In genomic region chr1:88867138-88867537, GRCm38 (mm10) we compare ENCODE assay signal across 23 mouse cellular contexts.
DNase-seq lines count a peak whose midpoint lies in the region; ATAC-seq and TF ChIP-seq lines count a peak whose summit lies in the region.
"Had no signal": no experiment of that assay in that cellular context is flagged by ENCODE, and none has a peak within 500 bp of the region (broad histone marks: within the 10 kb centered on the region; RNA-seq: fewer than 3 reads in every experiment).

No protein-coding gene starts in this region.

- no peaks in the 10 kb centered on the region for H3K27me3 ChIP-seq in kidney, embryonic 15.5 days
- no peaks in the 10 kb centered on the region for H3K27me3 ChIP-seq in stomach, embryonic 14.5 days (ENCODE audit: control insufficient read depth, insufficient read depth, low read length)
- no peaks in the 10 kb centered on the region for H3K27me3 ChIP-seq in stomach, postnatal 0 days (ENCODE audit: control insufficient read depth, insufficient read depth, low read length)
- H3K27me3 ChIP-seq in stomach, embryonic 16.5 days (ENCODE audit: control insufficient read depth, insufficient read depth, low read length) = no peaks in the 10 kb centered on the region
- H3K27me3 ChIP-seq in forebrain, embryonic 11.5 days (ENCODE audit: control insufficient read depth, insufficient read depth, low read length) = no peaks in the 10 kb centered on the region
- H3K27me3 ChIP-seq: embryonic facial prominence, embryonic 15.5 days; forebrain, embryonic 15.5 days; heart, embryonic 13.5 days; hindbrain, embryonic 12.5 days; liver, embryonic 15.5 days; lung, embryonic 15.5 days; midbrain, embryonic 15.5 days; stomach, embryonic 15.5 days had no signal

- no peak overlapping the region for H3K4me2 ChIP-seq in kidney, embryonic 15.5 days
- H3K4me2 ChIP-seq in stomach, embryonic 14.5 days (replicated peaks; ENCODE audit: low read depth, low read length) = no peak overlapping the region
- no peak overlapping the region for H3K4me2 ChIP-seq in stomach, postnatal 0 days (replicated peaks; ENCODE audit: low read depth)
- H3K4me2 ChIP-seq in stomach, embryonic 16.5 days (ENCODE audit: low read depth, low read length) = no peak overlapping the region
- H3K4me2 ChIP-seq in forebrain, embryonic 11.5 days (ENCODE audit: low read depth, low read length, severe bottlenecking) = no peak overlapping the region
- H3K4me2 ChIP-seq: embryonic facial prominence, embryonic 15.5 days; forebrain, embryonic 15.5 days; heart, embryonic 13.5 days; hindbrain, embryonic 12.5 days; liver, embryonic 15.5 days; lung, embryonic 15.5 days; midbrain, embryonic 15.5 days; stomach, embryonic 15.5 days had no signal

- 49% methylated on average over 3 of the region's 3 CpGs for WGBS in kidney, embryonic 15.5 days
- WGBS in stomach, embryonic 14.5 days = 59% methylated on average over 3 of the region's 3 CpGs
- 67% methylated on average over 3 of the region's 3 CpGs for WGBS in stomach, postnatal 0 days
- WGBS in stomach, embryonic 16.5 days = 52% methylated on average over 3 of the region's 3 CpGs
- WGBS in forebrain, embryonic 11.5 days = 94% methylated on average over 3 of the region's 3 CpGs

- H3K4me3 ChIP-seq in kidney, embryonic 15.5 days (replicated peaks) = no peak overlapping the region
- H3K4me3 ChIP-seq in stomach, embryonic 14.5 days (ENCODE audit: low read depth, low read length) = no peak overlapping the region
- no peak overlapping the region for H3K4me3 ChIP-seq in stomach, postnatal 0 days (ENCODE audit: low read depth, low read length)
- H3K4me3 ChIP-seq in stomach, embryonic 16.5 days (replicated peaks; ENCODE audit: low read length) = no peak overlapping the region
- no peak overlapping the region for H3K4me3 ChIP-seq in forebrain, embryonic 11.5 days (ENCODE audit: low read depth, low read length)
- H3K4me3 ChIP-seq: embryonic facial prominence, embryonic 15.5 days; forebrain, embryonic 15.5 days; heart, embryonic 13.5 days; hindbrain, embryonic 12.5 days; liver, embryonic 15.5 days; lung, embryonic 15.5 days; midbrain, embryonic 15.5 days; stomach, embryonic 15.5 days had no signal

- H3K4me1 ChIP-seq in kidney, embryonic 15.5 days = peaks cover 28% of the 10 kb centered on the region
- peaks cover 9% of the 10 kb centered on the region; the same call in 1 of the 2 replicates for H3K4me1 ChIP-seq in stomach, embryonic 14.5 days (ENCODE audit: control insufficient read depth, insufficient read depth, low read length)
- no peaks in the 10 kb centered on the region for H3K4me1 ChIP-seq in stomach, postnatal 0 days (replicated peaks; ENCODE audit: control insufficient read depth, insufficient read depth)
- H3K4me1 ChIP-seq in stomach, embryonic 16.5 days (ENCODE audit: control insufficient read depth, insufficient read depth, low read length) = peaks cover 5% of the 10 kb centered on the region; the same call in 1 of the 2 replicates
- H3K4me1 ChIP-seq in forebrain, embryonic 11.5 days (replicated peaks; ENCODE audit: control insufficient read depth, insufficient read depth, low read length) = no peaks in the 10 kb centered on the region
- H3K4me1 ChIP-seq: heart, embryonic 13.5 days; liver, embryonic 15.5 days; lung, embryonic 15.5 days; stomach, embryonic 15.5 days had no signal

- TF ChIP-seq CTCF in stomach, postnatal 0 days (IDR thresholded peaks at IDR 0.05; ENCODE audit: low read depth) = no peak

- peak; percentile 55; the same call in 1 of the 2 replicates for ATAC-seq in kidney, embryonic 15.5 days (replicated peaks; ENCODE audit: low FRiP score)
- ATAC-seq in stomach, embryonic 14.5 days (ENCODE audit: insufficient number of reproducible peaks, insufficient read depth, low FRiP score, low read depth) = peak; percentile 18; the same call in 1 of the 2 replicates
- ATAC-seq in stomach, postnatal 0 days (ENCODE audit: low FRiP score, low TSS enrichment) = no peak
- ATAC-seq in stomach, embryonic 16.5 days (ENCODE audit: insufficient read depth, low FRiP score) = peak; percentile 37; the same call in 1 of the 2 replicates
- ATAC-seq in forebrain, embryonic 11.5 days (replicated peaks; ENCODE audit: low FRiP score) = no peak
- ATAC-seq: forebrain, embryonic 15.5 days; midbrain, embryonic 15.5 days had no signal

- no peaks in the 10 kb centered on the region for H3K36me3 ChIP-seq in kidney, embryonic 15.5 days
- H3K36me3 ChIP-seq in stomach, embryonic 14.5 days (ENCODE audit: control insufficient read depth, insufficient read depth, low read length) = no peaks in the 10 kb centered on the region
- no peaks in the 10 kb centered on the region for H3K36me3 ChIP-seq in stomach, postnatal 0 days (ENCODE audit: control insufficient read depth, insufficient read depth, low read length)
- H3K36me3 ChIP-seq in stomach, embryonic 16.5 days (ENCODE audit: control insufficient read depth, insufficient read depth, low read length) = no peaks in the 10 kb centered on the region
- no peaks in the 10 kb centered on the region for H3K36me3 ChIP-seq in forebrain, embryonic 11.5 days (ENCODE audit: control insufficient read depth, insufficient read depth, low read length)
- H3K36me3 ChIP-seq: embryonic facial prominence, embryonic 15.5 days; forebrain, embryonic 15.5 days; heart, embryonic 13.5 days; hindbrain, embryonic 12.5 days; liver, embryonic 15.5 days; lung, embryonic 15.5 days; midbrain, embryonic 15.5 days; stomach, embryonic 15.5 days had no signal

- H3K9me3 ChIP-seq in kidney, embryonic 15.5 days (replicated peaks) = no peaks in the 10 kb centered on the region
- no peaks in the 10 kb centered on the region for H3K9me3 ChIP-seq in stomach, embryonic 14.5 days (ENCODE audit: control insufficient read depth, low read depth, low read length)
- no peaks in the 10 kb centered on the region for H3K9me3 ChIP-seq in stomach, postnatal 0 days (ENCODE audit: control insufficient read depth, low read length)
- H3K9me3 ChIP-seq in stomach, embryonic 16.5 days (replicated peaks; ENCODE audit: control insufficient read depth, low read length) = no peaks in the 10 kb centered on the region
- H3K9me3 ChIP-seq in forebrain, embryonic 11.5 days (ENCODE audit: control insufficient read depth, low read length) = no peaks in the 10 kb centered on the region; the same call in 1 of the 2 replicates
- H3K9me3 ChIP-seq: embryonic facial prominence, embryonic 15.5 days; forebrain, embryonic 15.5 days; lung, embryonic 15.5 days; midbrain, embryonic 15.5 days; stomach, embryonic 15.5 days had no signal

- H3K9ac ChIP-seq in kidney, embryonic 15.5 days = no peak overlapping the region
- H3K9ac ChIP-seq in stomach, embryonic 14.5 days (replicated peaks; ENCODE audit: low read depth, low read length) = no peak overlapping the region
- no peak overlapping the region for H3K9ac ChIP-seq in stomach, postnatal 0 days (ENCODE audit: low read length)
- no peak overlapping the region for H3K9ac ChIP-seq in stomach, embryonic 16.5 days (ENCODE audit: low read length)
- no peak overlapping the region for H3K9ac ChIP-seq in forebrain, embryonic 11.5 days (ENCODE audit: low read length)
- H3K9ac ChIP-seq: embryonic facial prominence, embryonic 15.5 days; forebrain, embryonic 15.5 days; heart, embryonic 13.5 days; hindbrain, embryonic 12.5 days; liver, embryonic 15.5 days; lung, embryonic 15.5 days; midbrain, embryonic 15.5 days; stomach, embryonic 15.5 days had no signal

- peak; percentile 20 for DNase-seq in embryo, embryonic 11 days
- DNase-seq in embryo, embryonic 10 days (ENCODE audit: low spot score) = no peak
- no peak for DNase-seq in kidney, postnatal 25 days
- DNase-seq in stomach, postnatal 0 days (ENCODE audit: low spot score) = no peak
- no peak for DNase-seq in forebrain, embryonic 11.5 days (ENCODE audit: low spot score)
- DNase-seq: adrenal gland, postnatal 10 days; cerebellum, adult 2 months; cerebellum, postnatal 36 days; gastrocnemius, postnatal 10 days; heart, postnatal 14 days; liver; lung, postnatal 4 days had no signal

- TF ChIP-seq EP300 in stomach, postnatal 0 days (optimal IDR thresholded peaks at IDR 0.05) = no peak

- H3K27ac ChIP-seq in kidney, embryonic 15.5 days = no peak overlapping the region
- no peak overlapping the region for H3K27ac ChIP-seq in stomach, embryonic 14.5 days (ENCODE audit: low read length)
- no peak overlapping the region for H3K27ac ChIP-seq in stomach, postnatal 0 days (replicated peaks)
- H3K27ac ChIP-seq in stomach, embryonic 16.5 days (ENCODE audit: low read length) = no peak overlapping the region
- H3K27ac ChIP-seq in forebrain, embryonic 11.5 days (ENCODE audit: low read depth, low read length) = no peak overlapping the region
- H3K27ac ChIP-seq: embryonic facial prominence, embryonic 15.5 days; forebrain, embryonic 15.5 days; heart, embryonic 13.5 days; hindbrain, embryonic 12.5 days; liver, embryonic 15.5 days; lung, embryonic 15.5 days; midbrain, embryonic 15.5 days; stomach, embryonic 15.5 days had no signal

Comparison
In these comparisons a context has a peak if more than half of its experiments do, and no peak if none do; other contexts are left out.
1. ATAC-seq: peak in kidney, embryonic 15.5 days (single experiment), stomach, embryonic 14.5 days (single experiment) and stomach, embryonic 16.5 days (single experiment); none in stomach, postnatal 0 days (single experiment) and forebrain, embryonic 11.5 days (single experiment).